Mouse (Mus musculus): Measurements from ENCODE around the gene Ier2.
"Not testable (repeated sequence)": the region's sequence is repeated elsewhere in the genome, so short reads cannot be mapped to it uniquely, and the experiment has no call there.

Ier2 gene

DNA sequence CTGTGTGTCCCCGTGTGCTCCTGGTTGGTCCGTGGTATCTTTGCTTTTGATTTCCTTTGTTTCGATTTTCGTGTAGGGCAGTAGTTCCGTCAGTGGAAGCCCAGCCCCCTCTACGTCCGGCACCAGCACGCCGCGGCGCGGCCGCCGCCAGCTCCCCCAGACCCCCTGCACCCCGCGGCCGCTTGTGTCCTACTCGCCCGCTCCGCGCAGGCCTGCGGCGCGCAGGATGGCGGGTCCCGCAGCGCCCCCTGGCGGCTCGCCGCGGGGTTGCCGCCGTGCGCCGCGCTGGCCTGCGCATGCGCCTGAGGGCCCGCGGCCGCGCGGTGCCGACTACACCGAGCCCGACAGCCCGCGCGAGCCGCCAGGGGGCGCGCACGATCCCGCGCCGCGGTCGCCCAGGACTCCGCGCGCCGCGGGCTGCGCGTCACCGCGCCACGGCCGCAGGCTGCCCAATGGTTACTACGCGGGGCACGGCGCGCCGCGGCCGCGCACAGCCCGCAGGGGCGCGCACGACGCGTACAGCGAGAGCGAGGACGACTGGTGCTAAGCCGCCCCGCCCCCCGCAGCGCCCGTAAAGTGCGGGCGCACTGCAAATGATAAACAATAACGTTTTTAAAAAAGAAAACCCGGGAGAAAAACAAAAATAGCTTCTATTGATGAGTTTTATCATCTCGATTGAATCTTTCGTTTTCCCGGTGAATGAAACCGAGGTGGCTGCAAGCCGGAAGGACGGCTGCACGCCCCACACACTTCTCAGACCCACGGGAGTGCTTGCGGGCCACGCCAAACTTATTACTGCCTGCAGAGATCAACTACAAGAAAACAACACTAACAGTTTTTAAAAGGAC lies 23.3 kb downstream of the Ier2 start:
- peak; percentile 78 to 93 for DNase-seq (ENCODE audit: low spot score in 2 of 2)

DNA sequence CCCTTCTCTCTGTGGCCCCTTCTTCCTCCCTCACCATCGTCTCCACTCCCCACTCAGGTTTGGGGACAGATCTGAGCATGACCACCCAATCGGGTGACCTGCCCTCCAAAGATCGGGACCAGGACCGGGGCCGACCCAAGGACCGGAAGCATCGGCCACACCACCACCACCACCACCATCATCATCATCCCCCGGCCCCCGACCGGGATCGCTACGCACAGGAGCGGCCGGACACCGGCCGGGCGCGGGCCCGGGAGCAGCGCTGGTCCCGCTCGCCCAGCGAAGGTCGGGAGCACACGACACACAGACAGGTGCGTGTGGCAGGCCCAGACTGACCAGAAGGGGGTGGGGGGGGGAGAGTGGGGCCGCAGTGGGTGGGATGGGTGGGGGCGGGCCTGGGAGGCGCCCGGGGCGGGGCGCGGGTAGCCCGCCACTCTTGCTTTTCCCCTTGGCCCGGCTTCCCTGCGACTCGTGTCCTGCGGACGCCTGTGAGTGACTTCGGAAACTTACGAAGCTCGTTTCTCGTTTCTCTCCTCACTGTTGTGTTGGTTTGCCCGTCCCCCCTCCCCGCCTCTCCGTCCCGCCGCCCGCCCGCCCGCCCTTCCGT lies 24.0 kb downstream of the Ier2 start:
- DNase-seq (ENCODE audit: low spot score in 2 of 2) = no peak

DNA sequence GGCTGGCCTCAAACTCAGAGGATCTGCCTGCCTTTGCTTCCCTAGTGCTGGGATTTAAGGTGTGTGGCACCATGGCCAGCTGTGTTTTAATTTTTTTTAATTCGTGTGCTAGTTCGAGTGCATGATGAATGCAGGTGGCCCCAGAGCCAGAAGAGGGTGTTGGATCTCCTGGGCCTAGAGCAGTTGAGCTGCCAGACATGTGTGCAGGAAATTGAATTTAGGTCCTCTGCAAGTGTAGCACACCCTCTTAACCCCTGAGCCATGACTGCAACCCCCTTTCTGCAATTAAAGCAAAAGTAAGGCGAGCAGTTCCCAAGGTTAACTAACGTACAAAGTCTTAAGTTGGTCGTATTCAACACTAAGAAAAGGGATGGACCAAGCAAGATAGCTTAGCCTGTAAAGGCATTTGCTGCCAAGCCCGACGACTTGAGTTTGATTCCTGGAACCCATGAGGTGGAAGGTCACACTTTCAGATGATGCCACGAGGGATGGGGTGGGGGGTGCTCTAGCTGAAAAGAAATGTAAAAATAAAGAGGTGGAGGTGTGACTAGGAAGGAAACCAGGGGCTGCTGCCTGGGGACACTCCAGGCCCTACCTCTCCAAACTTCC lies 24.6 kb downstream of the Ier2 start:
- no peak for DNase-seq (ENCODE audit: low spot score in 2 of 2)

DNA sequence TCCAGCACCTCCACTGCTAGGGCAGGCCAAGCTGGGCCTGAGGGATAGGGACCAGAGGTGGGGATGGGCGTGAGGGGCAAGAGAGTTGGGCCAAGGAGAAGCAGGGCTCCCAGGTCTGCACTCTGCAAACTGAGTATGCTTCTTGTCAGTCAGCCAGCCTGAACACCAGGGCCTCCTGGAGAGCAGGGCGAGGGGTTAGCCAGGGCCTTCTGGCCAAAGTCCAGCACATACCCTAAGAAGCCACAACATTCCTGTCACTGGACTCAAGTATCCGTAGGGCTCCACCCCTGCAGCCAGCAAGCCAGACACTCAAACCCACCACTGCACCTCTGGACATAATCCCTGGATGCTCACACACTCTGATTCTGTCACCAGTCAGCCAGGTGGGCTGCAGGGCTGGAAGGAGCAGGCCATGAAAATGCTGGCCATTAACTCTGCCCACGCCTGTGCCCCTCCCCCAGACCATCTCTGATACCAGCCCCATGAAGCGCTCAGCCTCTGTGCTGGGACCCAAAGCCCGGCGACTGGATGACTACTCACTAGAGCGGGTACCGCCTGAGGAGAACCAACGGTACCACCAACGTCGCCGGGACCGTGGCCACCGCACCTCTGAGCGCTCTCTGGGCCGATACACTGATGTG lies 26.5 kb downstream of the Ier2 start:
- DNase-seq (ENCODE audit: low spot score in 2 of 2) = no peak

DNA sequence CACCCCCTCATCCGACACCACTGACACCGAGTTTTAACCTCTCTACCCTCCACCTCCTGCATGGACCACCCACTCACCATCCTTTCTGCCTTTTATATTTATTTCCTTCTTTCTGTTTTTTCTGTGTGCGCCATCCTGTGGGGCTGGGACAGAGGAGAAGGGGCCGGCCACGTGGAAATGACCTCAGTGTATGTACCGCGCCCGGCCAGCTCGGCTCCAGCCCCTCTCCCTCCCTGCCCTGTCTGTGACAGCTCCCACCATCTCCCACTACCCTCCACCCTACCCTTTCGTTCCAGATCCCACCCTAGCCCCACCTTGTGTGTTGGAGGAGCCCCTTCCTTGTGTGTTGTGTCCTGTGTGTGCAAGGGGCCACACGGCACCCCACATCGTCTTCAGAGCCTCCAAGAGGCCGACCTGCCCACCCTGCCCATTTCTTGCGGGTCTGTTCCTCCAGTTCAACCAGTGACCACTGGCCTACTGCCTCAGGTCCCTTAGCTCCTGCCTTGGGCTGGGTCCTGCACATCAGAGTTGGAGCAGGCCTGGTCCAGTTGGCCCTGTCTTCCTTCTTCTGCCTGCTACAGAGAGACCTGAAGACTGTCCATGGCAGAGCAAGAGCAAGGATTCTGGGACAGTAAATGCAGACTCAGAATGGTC lies 27.1 kb downstream of the Ier2 start:
- no peak for DNase-seq (ENCODE audit: low spot score in 2 of 2)

DNA sequence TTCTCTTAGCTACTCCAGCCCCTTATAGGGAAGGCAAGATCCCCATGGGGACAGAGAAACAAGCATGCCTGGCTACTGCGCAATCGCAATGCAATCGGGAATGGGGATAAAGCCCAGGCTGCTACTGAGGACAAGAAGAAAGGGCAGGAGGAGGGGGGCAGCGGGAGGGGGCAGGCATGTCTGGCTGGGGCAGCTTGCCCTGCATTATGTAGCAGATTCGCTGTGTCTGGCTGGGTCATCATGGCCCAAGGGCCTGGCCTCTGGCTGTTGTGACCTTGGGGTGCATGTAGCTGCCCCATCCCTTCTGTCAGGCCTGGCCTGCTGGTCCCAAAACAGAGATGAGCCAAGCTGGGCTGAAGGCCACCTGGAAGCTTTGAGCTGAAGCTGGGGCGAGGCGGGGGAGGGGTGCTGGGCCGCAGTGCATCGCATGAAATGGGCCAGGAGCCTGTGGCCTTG lies 27.8 kb downstream of the Ier2 start:
- peak in 1 of 2 experiments; percentile 21 for DNase-seq (ENCODE audit: low spot score in 2 of 2)

DNA sequence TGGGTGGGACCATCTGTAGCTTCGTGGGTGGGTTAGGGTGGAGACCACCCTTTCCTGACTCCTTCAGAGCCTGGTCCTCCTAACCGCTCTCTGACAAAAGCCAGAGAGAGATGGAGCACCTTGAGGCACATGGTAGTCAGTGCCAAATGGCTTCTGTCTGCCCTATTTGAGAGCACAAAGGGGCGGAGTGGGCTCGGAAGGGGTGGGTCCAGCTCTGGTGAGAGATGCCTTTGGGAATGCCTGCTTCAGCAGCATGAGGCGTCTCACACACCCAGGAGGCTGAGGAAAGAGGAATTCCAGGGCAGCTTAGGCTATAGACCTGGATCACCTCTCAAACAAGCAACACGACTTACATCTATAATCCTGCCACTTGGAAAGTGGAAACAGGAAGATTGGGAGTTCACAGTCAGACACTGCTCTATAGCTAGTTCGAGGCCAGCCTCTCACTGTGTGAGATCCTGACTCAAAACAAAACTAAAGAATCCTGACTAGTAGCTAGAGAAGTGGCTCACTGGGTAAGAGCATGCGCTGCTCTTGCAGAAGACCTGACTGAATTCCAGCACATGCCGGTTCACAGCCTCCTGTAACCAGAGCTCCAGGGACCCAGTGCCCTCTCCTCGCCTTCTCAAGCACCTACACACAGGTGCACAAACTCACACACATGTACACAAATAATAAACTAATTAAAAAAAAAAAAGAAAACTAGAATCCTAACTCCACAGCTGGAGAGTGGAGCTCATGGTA lies 28.6 kb downstream of the Ier2 start:
- no peak for DNase-seq (ENCODE audit: low spot score in 2 of 2)

DNA sequence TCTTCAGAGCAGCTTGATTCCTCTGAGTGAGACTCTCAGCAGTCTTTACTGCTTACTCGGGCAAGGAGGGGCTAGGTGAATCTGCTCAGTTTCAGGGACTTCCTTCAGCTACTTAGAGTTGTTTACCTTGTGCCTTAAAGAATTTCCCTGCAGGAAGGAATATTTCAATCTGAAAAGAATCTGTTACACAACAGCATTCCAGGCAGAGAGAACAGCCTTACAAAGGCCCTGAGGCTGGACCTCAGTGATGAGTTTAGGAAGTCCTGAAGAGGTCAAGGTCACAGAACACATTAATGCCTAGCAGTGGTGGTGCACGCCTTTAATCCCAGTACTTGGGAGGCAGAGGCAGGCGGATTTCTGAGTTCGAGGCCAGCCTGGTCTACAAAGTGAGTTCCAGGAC lies 30.8 kb downstream of the Ier2 start:
- no peak for DNase-seq (ENCODE audit: low spot score in 2 of 2)

DNA sequence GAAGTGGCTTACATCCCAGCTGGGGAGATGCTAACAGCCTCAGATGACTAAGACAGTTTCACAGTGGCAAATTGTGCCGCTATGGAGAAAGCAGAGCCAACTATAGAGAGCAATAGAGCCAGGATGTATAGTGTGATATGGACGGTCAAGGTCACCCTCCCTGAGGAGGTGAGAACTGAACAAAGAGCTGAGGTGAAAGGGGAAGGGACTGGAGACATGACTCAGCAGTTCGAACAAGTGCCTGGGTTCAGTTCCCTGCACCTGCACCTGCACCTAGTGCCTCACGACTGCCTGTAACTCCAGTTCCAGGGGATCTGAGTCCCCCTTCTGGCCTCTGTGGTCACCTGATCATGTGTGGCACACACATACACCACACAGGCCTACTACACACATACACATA lies 32.5 kb downstream of the Ier2 start:
- DNase-seq (ENCODE audit: low spot score in 2 of 2) = no peak

DNA sequence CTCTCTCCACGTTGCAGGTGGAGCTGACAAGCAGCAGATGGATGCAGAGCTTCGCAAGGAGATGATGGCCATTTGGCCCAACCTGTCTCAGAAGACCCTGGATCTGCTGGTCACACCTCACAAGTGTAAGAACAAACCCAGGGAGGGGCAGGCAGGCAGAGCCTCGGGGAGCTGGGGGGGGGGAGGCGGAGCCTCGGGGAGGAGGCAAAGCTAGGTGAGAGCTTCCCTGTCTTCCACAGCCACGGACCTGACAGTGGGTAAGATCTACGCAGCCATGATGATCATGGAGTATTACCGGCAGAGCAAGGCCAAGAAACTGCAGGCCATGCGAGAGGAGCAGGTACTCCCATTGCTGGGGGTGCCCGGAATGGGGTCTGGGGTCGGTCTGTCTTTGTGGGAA lies 33.1 kb downstream of the Ier2 start:
- no peak for DNase-seq (ENCODE audit: low spot score in 2 of 2)

DNA sequence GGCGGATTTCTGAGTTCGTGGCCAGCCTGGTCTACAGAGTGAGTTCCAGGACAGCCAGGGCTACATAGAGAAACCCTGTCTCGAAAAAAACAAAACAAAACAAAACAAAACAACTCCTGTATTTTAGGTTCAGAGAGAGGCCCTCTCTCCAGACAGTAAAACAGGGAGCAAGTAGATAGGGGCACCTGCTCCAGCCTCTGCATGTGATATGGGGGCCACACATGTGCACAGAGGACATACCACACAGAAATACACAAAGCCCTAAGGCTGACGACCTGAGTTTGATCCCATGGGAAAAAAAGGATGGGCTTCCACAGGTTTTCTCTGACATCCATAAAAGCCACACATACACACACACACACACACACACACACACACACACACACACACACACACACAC lies 39.2 kb downstream of the Ier2 start:
- DNase-seq (ENCODE audit: low spot score in 2 of 2) = not testable (repeated sequence)

DNA sequence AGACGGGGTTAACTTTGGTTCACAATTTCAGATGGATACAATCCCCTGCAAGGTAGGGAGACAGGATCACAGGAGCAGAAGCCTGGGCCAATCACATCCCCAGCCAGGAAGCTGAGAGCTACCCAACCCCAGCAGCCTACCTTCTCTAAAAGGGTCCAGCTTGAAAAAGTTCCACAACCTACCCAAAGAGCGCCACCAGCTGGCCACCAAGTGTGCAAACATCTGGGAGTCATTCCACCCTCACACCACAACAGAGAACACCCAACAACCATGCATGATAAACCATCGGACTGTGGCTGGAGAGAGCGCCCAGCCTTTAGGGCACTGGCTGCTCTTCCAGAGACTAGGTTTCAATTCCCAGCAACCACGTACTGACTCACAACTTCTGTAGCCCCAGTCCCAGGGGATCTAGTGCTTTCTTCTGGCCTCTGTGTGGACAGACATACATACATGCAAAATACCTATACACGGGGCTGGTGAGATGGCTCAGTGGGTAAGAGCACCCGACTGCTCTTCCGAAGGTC lies 41.5 kb downstream of the Ier2 start:
- DNase-seq (ENCODE audit: low spot score in 2 of 2) = no peak

DNA sequence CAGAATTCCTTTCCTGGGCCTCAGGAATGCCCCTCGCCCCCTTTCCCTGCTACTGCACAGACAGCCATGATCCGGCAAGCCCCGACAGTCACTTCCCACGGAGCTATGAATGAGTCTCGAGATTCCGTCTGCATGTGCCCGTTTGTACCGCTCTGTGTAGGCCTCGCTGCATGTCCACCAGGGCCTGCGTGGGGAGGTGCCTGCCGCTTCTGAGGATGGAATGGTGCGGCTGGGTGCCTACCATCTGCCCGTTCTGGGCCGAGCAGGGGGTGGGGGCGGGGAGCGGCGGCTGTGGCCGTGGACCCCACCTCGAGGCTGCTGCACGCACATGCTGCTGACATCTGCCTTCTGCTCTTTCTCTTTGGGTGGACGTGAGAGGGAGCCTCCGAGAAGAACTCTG lies 45.6 kb downstream of the Ier2 start:
- DNase-seq (ENCODE audit: low spot score in 2 of 2) = peak in 1 of 2 experiments; percentile 34

DNA sequence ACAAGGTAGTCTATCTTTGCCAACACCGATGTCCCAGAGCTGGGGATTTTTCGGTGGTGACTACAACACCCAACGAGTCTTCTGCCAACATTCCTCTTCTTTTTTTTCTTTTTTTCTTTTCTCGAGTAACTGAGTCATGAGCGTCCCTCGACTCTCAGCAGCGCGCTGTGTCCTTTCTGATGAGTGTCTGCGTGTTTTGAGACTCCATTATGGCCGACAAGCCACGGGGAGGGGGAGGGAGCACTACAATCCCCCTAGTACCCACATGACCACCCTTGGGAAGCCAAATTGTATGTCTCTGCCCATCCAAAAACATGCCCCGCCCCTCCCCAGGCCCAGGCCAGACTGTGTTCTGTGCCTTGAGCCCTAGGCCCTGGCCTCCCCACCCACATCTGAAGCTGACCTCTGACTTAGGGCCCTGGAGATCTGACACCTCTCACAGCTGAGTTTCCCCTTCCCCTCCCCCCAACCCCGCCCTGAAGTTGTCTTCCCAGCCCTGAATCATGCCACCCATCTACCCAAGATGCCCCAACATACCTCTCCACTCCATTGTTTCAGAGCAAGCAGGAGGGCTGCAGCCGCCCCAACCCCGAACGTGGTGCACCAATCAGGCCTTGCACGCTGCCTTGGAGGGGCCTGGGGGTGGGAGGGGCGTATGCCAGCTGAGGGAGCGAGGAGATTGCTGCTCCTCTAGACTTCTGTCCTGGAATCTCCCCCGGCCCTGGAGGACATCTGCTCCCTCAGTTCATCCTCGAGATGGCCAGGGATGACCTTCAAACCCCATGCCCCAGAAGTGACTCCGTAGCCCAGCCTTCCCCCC lies 46.8 kb downstream of the Ier2 start:
- no peak for DNase-seq (ENCODE audit: low spot score in 2 of 2)

DNA sequence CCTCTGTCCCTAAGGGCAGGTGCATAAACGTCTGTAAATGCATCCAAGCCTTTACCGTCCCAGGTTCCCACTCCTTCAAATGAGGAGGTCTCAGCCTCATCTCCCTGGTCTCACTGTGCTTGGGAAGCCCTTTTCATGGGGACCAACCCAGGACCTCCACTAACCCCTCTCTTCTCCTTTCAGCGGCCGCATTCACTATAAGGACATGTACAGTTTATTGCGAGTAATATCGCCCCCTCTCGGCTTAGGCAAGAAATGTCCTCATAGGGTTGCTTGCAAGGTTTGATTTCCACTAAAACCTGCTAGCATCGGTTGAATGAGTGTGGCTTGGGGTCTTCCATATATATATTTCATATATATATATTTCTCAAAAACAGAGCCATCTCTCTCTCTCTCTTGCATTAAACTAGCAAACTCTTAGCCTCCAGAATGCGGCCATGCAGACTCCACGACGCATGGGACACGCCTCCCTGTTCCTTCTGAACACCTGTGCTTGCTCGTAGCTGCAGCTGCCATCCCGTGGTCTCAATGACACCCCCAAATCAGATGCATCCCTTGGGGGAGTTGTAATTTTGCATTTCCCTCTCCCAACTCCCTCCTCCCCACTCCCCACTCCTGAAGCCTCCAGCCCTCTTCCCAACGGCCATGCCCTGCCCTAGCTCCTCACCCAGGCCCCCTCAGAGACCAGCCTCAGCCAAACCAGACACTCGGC lies 48.0 kb downstream of the Ier2 start:
- DNase-seq (ENCODE audit: low spot score in 2 of 2) = peak in 1 of 2 experiments; percentile 42

All from left cerebral cortex, adult 9 months (tissue).